Mouse (Mus musculus) midbrain, embryonic 11.5 days (tissue): ENCODE measurements around the gene Zfp706. TPM values are rescaled to one million over a fixed set of nuclear protein-coding genes. Genes with fewer than 3 reads are reported as not detected.

ENCODE experiments used
- ATAC-seq: fragments of 200-750 bp; cut with Nextera tagmentation; 2 replicates; pipeline ENCODE4 v1.8.0; 2017; ENCODE audit warnings: moderate TSS enrichment, moderate library complexity; ENCODE audit not compliant: low FRiP score
- DNase-seq: peaks from one replicate; pipeline ENCODE4 v3.0.0; 2015; ENCODE audit warnings: low spot score; ENCODE audit errors: missing footprints
- H3K27ac ChIP-seq: fragments of 300-500 bp; sonication (generic); 2 replicates; pipeline ENCODE4 v1.5.1; 2014; ENCODE audit warnings: low read depth, low read length
- H3K27me3 ChIP-seq: fragments of 300-500 bp; sonication (generic); 2 replicates; pipeline ENCODE4 v1.6.1; 2014; ENCODE audit warnings: mild to moderate bottlenecking, low read length, moderate library complexity, mixed read lengths; ENCODE audit not compliant: control insufficient read depth, insufficient read depth
- H3K36me3 ChIP-seq: fragments of 300-500 bp; sonication (generic); 2 replicates; pipeline ENCODE4 v1.6.1; 2014; ENCODE audit warnings: mild to moderate bottlenecking, low read length, moderate library complexity, mixed read lengths; ENCODE audit not compliant: control insufficient read depth, insufficient read depth
- H3K4me1 ChIP-seq: fragments of 300-500 bp; sonication (generic); 2 replicates; pipeline ENCODE4 v1.6.1; 2014; ENCODE audit warnings: low read length; ENCODE audit not compliant: control insufficient read depth, insufficient read depth
- H3K4me2 ChIP-seq: fragments of 300-500 bp; sonication (generic); 2 replicates; pipeline ENCODE4 v1.6.1; 2014; ENCODE audit warnings: mild to moderate bottlenecking, moderate library complexity
- H3K4me3 ChIP-seq: fragments of 300-500 bp; sonication (generic); 2 replicates; pipeline ENCODE4 v1.5.1; 2014; ENCODE audit warnings: low read depth, low read length
- H3K9ac ChIP-seq: fragments of 300-500 bp; sonication (generic); 2 replicates; pipeline ENCODE4 v1.6.1; 2014; ENCODE audit warnings: low read length
- H3K9me3 ChIP-seq: fragments of 300-500 bp; sonication (generic); 2 replicates; pipeline ENCODE4 v1.6.1; 2016; ENCODE audit warnings: low read length; ENCODE audit not compliant: control insufficient read depth
- WGBS: fragments of 180-500 bp; shearing (Covaris S2); extraction: QIAGEN DNeasy Blood & Tissue Kit; methylation state at CpG from one replicate; pipeline ENCODE4 v1.1.7; 2014; 5-methylcytosine and 5-hydroxymethylcytosine counted together
- polyA plus RNA-seq: library from polyadenylated mRNA; unstranded; fragments of >200 nt; fragmentation: Nextera tagmentation; extraction: Ambion mirVana; gene quantifications from 2 replicates; pipeline ENCODE4 v1.2.1, GENCODE M21; 2014

The Zfp706 gene
- polyA plus RNA-seq, 1 experiment from 2014 or later = 440 TPM

GRCm38 (mm10) chr15:37020581-37021245 lies 13.1 kb upstream of the Zfp706 start:
- ATAC-seq (no peak), DNase-seq (no peak)
- Histone ChIP-seq H3K27me3 (no peaks in the 10 kb centered on the region), H3K4me1 (no peaks in the 10 kb centered on the region), H3K4me2 (no peak overlapping the region), H3K4me3 (no peak overlapping the region), H3K36me3 (no peaks in the 10 kb centered on the region), H3K27ac (no peak overlapping the region), H3K9me3 (no peaks in the 10 kb centered on the region), H3K9ac (no peak overlapping the region)

GRCm38 (mm10) chr15:37019434-37019833 lies 11.9 kb upstream of the Zfp706 start:
- H3K4me1 ChIP-seq = no peaks in the 10 kb centered on the region
- H3K4me2 ChIP-seq = no peak overlapping the region
- DNase-seq (no peak), ATAC-seq (no peak)
- no peak overlapping the region for H3K9ac ChIP-seq
- H3K27me3 ChIP-seq = no peaks in the 10 kb centered on the region
- H3K36me3 ChIP-seq = no peaks in the 10 kb centered on the region
- no peak overlapping the region for H3K27ac ChIP-seq
- 84% methylated on average over 3 of the region's 3 CpGs for WGBS
- no peak overlapping the region for H3K4me3 ChIP-seq
- no peaks in the 10 kb centered on the region for H3K9me3 ChIP-seq

DNA sequence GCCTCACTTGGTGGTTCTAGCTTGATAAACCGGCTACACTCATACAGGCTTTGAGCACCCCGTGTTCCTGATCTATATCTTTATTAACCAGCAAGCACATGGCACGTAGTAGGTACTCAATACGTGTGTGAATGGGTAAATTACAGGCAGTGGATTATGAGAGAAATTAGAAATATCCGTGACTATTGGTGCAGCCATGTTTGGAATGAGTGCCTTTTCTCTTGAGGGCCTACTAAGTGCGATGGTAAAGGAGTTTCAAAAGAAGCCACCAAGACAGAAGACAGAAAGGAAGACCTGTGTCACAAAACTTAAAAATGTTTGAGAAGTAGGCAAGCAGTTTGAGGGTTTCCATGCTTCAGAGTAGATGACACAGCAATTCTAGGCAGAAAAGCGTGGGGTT lies 4.3 kb upstream of the Zfp706 start:
- 94% methylated on average over 7 of the region's 7 CpGs for WGBS
- DNase-seq = no peak

DNA sequence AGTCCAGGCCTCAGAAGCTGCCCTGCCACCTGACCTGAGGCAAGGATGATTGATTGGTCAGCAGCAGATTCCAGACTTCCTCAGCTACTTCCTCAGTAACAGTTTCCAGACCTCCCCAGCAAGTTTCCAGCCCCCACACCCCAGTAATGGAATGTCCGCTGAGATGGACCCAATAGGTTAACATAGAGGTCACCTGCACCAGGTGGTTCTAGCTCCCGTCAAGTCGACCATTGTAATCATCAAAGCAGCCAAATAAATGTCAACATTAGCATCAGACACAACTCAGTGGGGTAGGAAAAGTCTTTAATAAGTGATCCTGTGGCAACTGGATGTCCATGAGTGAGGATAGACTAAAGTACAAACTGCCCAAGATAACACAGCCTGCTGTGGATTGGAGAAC lies 3.7 kb upstream of the Zfp706 start:
- no peak overlapping the region for H3K27ac ChIP-seq
- H3K9me3 ChIP-seq = no peaks in the 10 kb centered on the region
- no peak overlapping the region for H3K4me2 ChIP-seq
- no peak overlapping the region for H3K9ac ChIP-seq
- ATAC-seq = no peak
- no peak for DNase-seq
- H3K4me3 ChIP-seq = no peak overlapping the region
- H3K4me1 ChIP-seq = peaks cover 10% of the 10 kb centered on the region; the same call in 1 of the 2 replicates
- WGBS = 79% methylated on average over 3 of the region's 3 CpGs
- no peaks in the 10 kb centered on the region for H3K27me3 ChIP-seq
- no peaks in the 10 kb centered on the region for H3K36me3 ChIP-seq

More for the DNA sequence above, 4.3 kb upstream of the Zfp706 start:
- Histone ChIP-seq H3K36me3 (no peaks in the 10 kb centered on the region), H3K9me3 (no peaks in the 10 kb centered on the region), H3K4me1 (peaks cover 10% of the 10 kb centered on the region; the same call in 1 of the 2 replicates), H3K27me3 (no peaks in the 10 kb centered on the region), H3K9ac (no peak overlapping the region), H3K27ac (no peak overlapping the region), H3K4me3 (no peak overlapping the region), H3K4me2 (no peak overlapping the region)
- no peak for ATAC-seq

DNA sequence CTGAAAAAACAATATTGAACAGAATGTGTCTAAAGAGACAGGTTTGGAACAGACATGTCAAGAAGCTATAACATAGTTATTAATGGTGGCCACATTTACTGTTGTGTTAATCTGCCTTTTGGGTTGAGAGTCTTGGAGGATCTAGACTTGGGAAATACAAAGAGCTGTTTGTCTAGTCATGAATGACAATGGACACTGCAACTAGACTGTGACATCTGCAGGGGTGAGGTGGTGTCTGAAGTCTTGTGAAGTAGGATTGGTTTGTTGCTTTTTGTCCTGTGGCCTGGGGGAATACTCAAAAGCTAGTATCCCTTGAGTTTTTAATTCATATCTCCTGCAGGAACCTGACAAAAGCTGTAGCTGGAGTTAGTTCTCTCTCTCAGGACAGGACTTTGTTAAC lies 973 bp upstream of the Zfp706 start:
- Histone ChIP-seq H3K27ac (no peak overlapping the region; the same call in 1 of the 2 replicates), H3K9ac (no peak overlapping the region), H3K27me3 (no peaks in the 10 kb centered on the region), H3K4me1 (peaks cover 24% of the 10 kb centered on the region), H3K4me2 (no peak overlapping the region), H3K4me3 (no peak overlapping the region), H3K36me3 (no peaks in the 10 kb centered on the region), H3K9me3 (no peaks in the 10 kb centered on the region)
- no peak for DNase-seq
- no peak for ATAC-seq

DNA sequence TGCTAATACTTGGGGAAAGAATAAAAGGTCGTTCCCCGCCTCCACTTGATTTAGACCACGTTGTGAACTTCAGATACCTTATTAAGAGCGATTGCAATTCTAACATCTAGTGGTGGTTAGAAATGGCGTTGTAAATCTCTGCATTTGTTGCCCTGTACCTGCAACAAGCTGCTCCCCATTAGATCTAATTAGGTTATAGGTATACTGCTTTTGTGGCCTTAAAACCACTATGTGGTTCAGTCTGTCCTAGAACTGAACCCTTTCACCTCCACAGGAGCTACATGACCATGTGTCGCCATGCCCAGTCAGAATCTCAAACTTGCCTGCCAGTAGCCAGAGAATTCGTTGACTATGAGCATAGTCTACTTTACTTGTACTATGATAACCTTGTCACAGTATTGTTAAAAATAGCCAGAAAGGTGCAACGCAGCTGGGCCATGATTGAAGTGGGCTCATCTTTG lies 416 bp upstream of the Zfp706 start:
- WGBS = 29% methylated on average over 8 of the region's 8 CpGs
- H3K27ac ChIP-seq = peak overlapping the region; percentile 96
- H3K4me2 ChIP-seq = peak overlapping the region; percentile 70
- H3K36me3 ChIP-seq = no peaks in the 10 kb centered on the region
- no peaks in the 10 kb centered on the region for H3K9me3 ChIP-seq
- H3K4me3 ChIP-seq = peak overlapping the region; percentile 94
- DNase-seq = no peak
- peak overlapping the region; percentile 97 for H3K9ac ChIP-seq
- no peaks in the 10 kb centered on the region for H3K27me3 ChIP-seq
- no peak for ATAC-seq
- H3K4me1 ChIP-seq = peaks cover 24% of the 10 kb centered on the region

GRCm38 (mm10) chr15:37006475-37007164 lies 953 bp downstream of the Zfp706 start:
- DNase-seq (peak; percentile 91), ATAC-seq (no peak)
- under 1% methylated on average over 47 of the region's 48 CpGs for WGBS
- Histone ChIP-seq H3K27me3 (no peaks in the 10 kb centered on the region), H3K4me2 (peak overlapping the region; percentile 55), H3K9ac (peak overlapping the region; percentile 98), H3K36me3 (no peaks in the 10 kb centered on the region), H3K9me3 (no peaks in the 10 kb centered on the region), H3K4me1 (peaks cover 24% of the 10 kb centered on the region), H3K4me3 (peak overlapping the region; percentile 94), H3K27ac (peak overlapping the region; percentile 90)

GRCm38 (mm10) chr15:37005793-37006474 lies 1.6 kb downstream of the Zfp706 start:
- H3K9ac ChIP-seq = peak overlapping the region; percentile 98
- H3K36me3 ChIP-seq = no peaks in the 10 kb centered on the region
- no peak for ATAC-seq
- H3K9me3 ChIP-seq = no peaks in the 10 kb centered on the region
- peak overlapping the region; percentile 94 for H3K4me3 ChIP-seq
- peak overlapping the region; percentile 55 for H3K4me2 ChIP-seq
- no peak overlapping the region for H3K27ac ChIP-seq
- DNase-seq = peak; percentile 84
- no peaks in the 10 kb centered on the region for H3K27me3 ChIP-seq
- peaks cover 24% of the 10 kb centered on the region for H3K4me1 ChIP-seq
- WGBS = 40% methylated on average over 7 of the region's 7 CpGs

DNA sequence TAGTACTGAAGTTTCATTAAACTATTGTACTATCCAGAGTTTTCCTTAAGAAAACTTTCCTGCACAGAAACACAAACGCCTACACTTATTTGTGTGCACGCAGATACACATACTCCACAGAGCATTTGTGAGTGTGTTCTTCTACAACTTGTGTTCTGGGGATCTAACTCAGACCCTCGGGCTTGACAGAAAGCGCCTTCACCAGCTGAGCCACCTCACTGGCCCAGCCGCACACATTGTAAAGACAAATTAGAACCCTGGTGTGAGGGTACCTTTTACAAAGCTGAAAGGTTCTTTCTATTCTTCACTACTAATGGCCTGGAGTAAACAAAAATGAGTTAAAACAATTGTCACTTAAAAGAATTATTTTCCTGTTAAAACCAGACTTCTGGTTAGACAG lies 2.7 kb downstream of the Zfp706 start:
- H3K36me3 ChIP-seq = peaks cover 2% of the 10 kb centered on the region; the same call in 1 of the 2 replicates
- no peaks in the 10 kb centered on the region for H3K27me3 ChIP-seq
- H3K9me3 ChIP-seq = no peaks in the 10 kb centered on the region
- DNase-seq (peak; percentile 66), ATAC-seq (no peak)
- no peak overlapping the region for H3K4me2 ChIP-seq
- H3K4me1 ChIP-seq = peaks cover 24% of the 10 kb centered on the region
- WGBS = 86% methylated on average over 5 of the region's 5 CpGs
- H3K4me3 ChIP-seq = no peak overlapping the region
- no peak overlapping the region for H3K27ac ChIP-seq
- no peak overlapping the region for H3K9ac ChIP-seq
